Mouse (Mus musculus): Measurements from ENCODE around the gene Dpm1. TPM values are rescaled to one million over a fixed set of nuclear protein-coding genes. Genes with fewer than 3 reads are reported as not detected.

Gene Dpm1
- polyA plus RNA-seq (2012; rRNA removed) = 14.6 and 19.6 TPM in 2 replicates

DNA sequence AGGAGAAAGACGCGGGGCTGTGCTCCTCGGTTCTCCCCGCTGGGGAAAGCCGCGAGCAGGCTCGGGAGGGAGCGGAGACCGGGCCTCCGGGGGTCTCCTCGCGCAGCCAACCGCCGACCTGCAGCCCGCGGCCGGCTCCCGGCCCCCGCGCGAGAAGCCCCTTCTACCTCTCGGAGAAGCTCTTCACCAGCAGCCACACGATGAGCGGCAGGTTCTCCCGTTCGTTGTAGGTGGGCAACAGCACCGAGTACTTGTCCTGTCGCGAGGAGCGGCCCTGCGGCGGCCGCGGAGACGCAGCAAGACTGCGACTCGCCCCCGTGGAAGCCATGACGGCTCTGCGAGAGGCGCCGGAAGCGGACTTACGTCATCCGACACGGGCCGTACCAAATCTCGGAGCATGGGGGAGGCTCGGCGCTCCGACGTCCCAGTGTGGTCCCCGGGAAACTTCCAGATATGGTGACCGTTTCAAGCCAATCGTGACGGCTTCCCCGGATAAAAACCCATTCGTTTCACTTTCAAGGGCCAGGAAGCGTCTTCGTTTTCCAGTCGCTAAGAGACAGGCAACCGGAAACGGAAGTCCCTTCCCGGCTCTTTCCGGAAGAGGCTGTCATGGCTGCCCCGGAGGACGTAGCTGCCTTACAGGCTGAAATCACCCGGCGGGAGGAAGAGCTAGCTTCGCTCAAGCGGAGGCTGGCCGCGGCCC, at the start of gene Dpm1, which contains the start of the genes Gm20716 and Mocs3:
Gene Dpm1, minus strand, starts transcription at position 566 of the 703 bp plus-strand sequence.
Gene Gm20716, minus strand, starts transcription at position 339 of the 703 bp plus-strand sequence.
Gene Mocs3, plus strand, starts transcription at position 597 of the 703 bp plus-strand sequence.
- Histone ChIP-seq H3K4me3 (ENCODE audit: extremely low read depth, insufficient read depth, insufficient read length) (peak within 1 kb of the TSS; percentile 88), H3K36me3 (ENCODE audit: control insufficient read depth, insufficient read depth, low read length) (peaks cover 14% of the 10 kb centered on the region), H3K27ac (ENCODE audit: insufficient read depth, low read length) (peak within 1 kb of the TSS; percentile 83), H3K27me3 (ENCODE audit: control insufficient read depth, insufficient read depth, low read length) (no peaks in the 10 kb centered on the region), H3K4me1 (ENCODE audit: control insufficient read depth, insufficient read depth, insufficient read length) (peaks cover 13% of the 10 kb centered on the region)
- WGBS = under 1% methylated on average over 73 of the region's 73 CpGs
- peak; percentile 73 to 85 for DNase-seq (ENCODE audit: low read depth in 1 of 2, low spot score in 2 of 2)
- TF ChIP-seq POLR2A (IDR thresholded peaks at IDR 0.05; ENCODE audit: low read depth, low read length) (peak; percentile 95), CTCF (IDR thresholded peaks at IDR 0.05; ENCODE audit: extremely low read depth, insufficient read depth, insufficient read length, insufficient replicate concordance) (no peak)

DNA sequence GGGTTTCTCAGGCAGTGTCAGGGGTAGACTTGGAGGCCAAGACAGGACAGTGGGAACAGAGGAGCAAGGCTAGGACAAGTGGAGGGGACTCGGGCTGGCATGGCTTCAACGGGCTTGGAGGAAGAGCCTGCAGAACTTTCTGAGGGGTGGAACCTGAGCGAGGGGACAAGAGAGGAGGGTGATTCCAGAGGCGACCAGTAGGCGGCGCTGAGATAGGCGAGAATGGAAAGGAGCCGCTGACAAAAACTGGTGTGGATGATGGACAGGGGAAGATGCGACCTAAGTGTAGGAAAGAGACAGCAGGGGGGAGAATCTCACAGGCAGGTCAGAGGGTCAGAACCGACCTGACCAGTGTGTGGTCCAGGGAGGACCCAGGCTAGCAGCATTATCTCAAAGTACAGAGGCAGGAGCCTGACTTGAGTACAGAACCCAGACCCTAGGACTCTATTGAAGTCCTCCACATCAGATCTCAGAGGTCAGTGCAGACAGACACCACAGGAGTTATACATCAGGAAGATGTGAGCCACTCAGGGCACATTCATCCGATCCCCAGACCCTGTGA, 44.1 kb upstream of the Dpm1 start:
- TF ChIP-seq POLR2A (IDR thresholded peaks at IDR 0.05; ENCODE audit: low read depth, low read length) (no peak), CTCF (IDR thresholded peaks at IDR 0.05; ENCODE audit: extremely low read depth, insufficient read depth, insufficient read length, insufficient replicate concordance) (peak; percentile 82)
- DNase-seq (ENCODE audit: low read depth in 1 of 2, low spot score in 2 of 2) = peak; percentile 8 to 59
- Histone ChIP-seq H3K27ac (ENCODE audit: insufficient read depth, low read length) (no peak overlapping the region), H3K27me3 (ENCODE audit: control insufficient read depth, insufficient read depth, low read length) (no peaks in the 10 kb centered on the region), H3K4me3 (ENCODE audit: extremely low read depth, insufficient read depth, insufficient read length) (no peak overlapping the region), H3K4me1 (ENCODE audit: control insufficient read depth, insufficient read depth, insufficient read length) (no peaks in the 10 kb centered on the region), H3K36me3 (ENCODE audit: control insufficient read depth, insufficient read depth, low read length) (no peaks in the 10 kb centered on the region)
- WGBS = 8% methylated on average over 11 of the region's 11 CpGs

- DNase-seq (ENCODE audit: low read depth in 1 of 2, low spot score in 2 of 2) = no peak
- Histone ChIP-seq H3K27ac (ENCODE audit: insufficient read depth, low read length) (no peak overlapping the region), H3K36me3 (ENCODE audit: control insufficient read depth, insufficient read depth, low read length) (no peaks in the 10 kb centered on the region), H3K27me3 (ENCODE audit: control insufficient read depth, insufficient read depth, low read length) (no peaks in the 10 kb centered on the region), H3K4me3 (ENCODE audit: extremely low read depth, insufficient read depth, insufficient read length) (no peak overlapping the region; the same call in 1 of the 2 replicates), H3K4me1 (ENCODE audit: control insufficient read depth, insufficient read depth, insufficient read length) (no peaks in the 10 kb centered on the region)
- TF ChIP-seq POLR2A (IDR thresholded peaks at IDR 0.05; ENCODE audit: low read depth, low read length) (no peak), CTCF (IDR thresholded peaks at IDR 0.05; ENCODE audit: extremely low read depth, insufficient read depth, insufficient read length, insufficient replicate concordance) (no peak)
- WGBS = 30% methylated on average over 9 of the region's 9 CpGs
Observed at GRCm38 (mm10) chr2:168273387-168273786, 43.0 kb upstream of the Dpm1 start.

DNA sequence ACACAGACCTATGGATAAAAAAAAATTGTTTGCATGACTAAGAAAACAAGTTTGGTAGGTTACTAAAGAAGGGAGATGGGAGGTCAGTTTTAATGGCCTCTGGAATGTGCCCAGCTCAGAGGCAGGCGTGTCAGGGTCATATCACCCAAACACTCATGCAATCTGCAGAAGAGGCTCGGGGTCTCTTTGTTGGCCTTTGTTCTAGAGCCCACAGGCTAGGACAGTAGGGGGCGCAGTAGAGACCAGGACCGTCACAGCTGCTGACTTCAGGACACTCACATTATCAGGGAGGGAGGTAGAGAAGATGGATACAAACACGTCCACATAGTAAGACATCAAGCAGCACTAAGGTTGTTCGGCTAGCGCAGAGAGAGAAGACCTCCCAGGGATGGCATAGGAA, 37.6 kb upstream of the Dpm1 start:
- no peaks in the 10 kb centered on the region for H3K4me1 ChIP-seq (ENCODE audit: control insufficient read depth, insufficient read depth, insufficient read length)
- H3K27ac ChIP-seq (ENCODE audit: insufficient read depth, low read length) = no peak overlapping the region
- H3K4me3 ChIP-seq (ENCODE audit: extremely low read depth, insufficient read depth, insufficient read length) = no peak overlapping the region
- no peak for DNase-seq (ENCODE audit: low read depth in 1 of 2, low spot score in 2 of 2)
- WGBS = 76% methylated on average over 7 of the region's 7 CpGs
- H3K36me3 ChIP-seq (ENCODE audit: control insufficient read depth, insufficient read depth, low read length) = no peaks in the 10 kb centered on the region
- no peaks in the 10 kb centered on the region for H3K27me3 ChIP-seq (ENCODE audit: control insufficient read depth, insufficient read depth, low read length)
- TF ChIP-seq CTCF (IDR thresholded peaks at IDR 0.05; ENCODE audit: extremely low read depth, insufficient read depth, insufficient read length, insufficient replicate concordance) = no peak
- TF ChIP-seq POLR2A (IDR thresholded peaks at IDR 0.05; ENCODE audit: low read depth, low read length) = no peak

DNA sequence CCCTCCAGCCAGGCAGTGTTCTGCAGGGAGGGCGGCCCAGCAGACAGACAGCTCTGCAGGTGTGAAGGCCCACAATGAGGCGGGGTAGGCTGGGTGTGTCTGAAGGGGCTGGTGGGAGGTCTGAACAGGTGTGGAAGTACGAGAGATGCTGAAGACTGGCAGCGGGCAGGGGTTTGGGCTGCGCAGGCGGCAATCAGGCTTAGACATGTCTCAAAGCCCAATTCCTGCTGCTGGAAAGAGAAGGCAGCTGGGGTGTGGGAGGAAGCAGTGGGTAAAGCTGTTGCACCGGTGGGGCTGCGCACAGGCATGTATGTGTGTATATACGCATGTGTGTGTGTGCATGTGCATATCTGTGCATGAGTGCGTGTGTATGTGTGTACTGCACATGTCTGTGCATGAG, 30.5 kb upstream of the Dpm1 start:
- no peak for DNase-seq (ENCODE audit: low read depth in 1 of 2, low spot score in 2 of 2)
- TF ChIP-seq CTCF (IDR thresholded peaks at IDR 0.05; ENCODE audit: extremely low read depth, insufficient read depth, insufficient read length, insufficient replicate concordance) (no peak), POLR2A (IDR thresholded peaks at IDR 0.05; ENCODE audit: low read depth, low read length) (no peak)
- Histone ChIP-seq H3K36me3 (ENCODE audit: control insufficient read depth, insufficient read depth, low read length) (no peaks in the 10 kb centered on the region), H3K27me3 (ENCODE audit: control insufficient read depth, insufficient read depth, low read length) (no peaks in the 10 kb centered on the region), H3K27ac (ENCODE audit: insufficient read depth, low read length) (no peak overlapping the region), H3K4me3 (ENCODE audit: extremely low read depth, insufficient read depth, insufficient read length) (no peak overlapping the region), H3K4me1 (ENCODE audit: control insufficient read depth, insufficient read depth, insufficient read length) (peaks cover 3% of the 10 kb centered on the region; the same call in 1 of the 2 replicates)
- 89% methylated on average over 10 of the region's 10 CpGs for WGBS

DNA sequence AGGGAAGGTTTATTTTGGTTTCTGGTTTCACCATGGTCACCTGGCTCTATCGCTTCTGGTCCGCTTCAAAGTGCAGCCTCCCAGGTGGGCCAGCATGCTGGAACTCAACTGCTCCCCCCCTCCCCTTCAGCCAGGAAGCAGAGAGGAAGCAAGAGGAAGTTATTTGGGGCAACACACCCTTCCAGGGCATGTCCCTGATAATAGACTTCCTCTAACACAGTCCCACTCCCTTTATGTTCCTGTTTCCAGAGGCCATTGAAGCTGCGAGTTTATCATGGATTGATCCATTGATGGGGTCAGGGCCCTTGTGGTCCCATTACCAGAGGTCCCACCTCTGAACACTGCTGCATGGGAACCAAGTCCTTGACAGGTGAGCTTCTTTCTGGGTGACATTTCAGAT, 29.7 kb upstream of the Dpm1 start:
- Histone ChIP-seq H3K36me3 (ENCODE audit: control insufficient read depth, insufficient read depth, low read length) (no peaks in the 10 kb centered on the region), H3K4me3 (ENCODE audit: extremely low read depth, insufficient read depth, insufficient read length) (no peak overlapping the region), H3K27ac (ENCODE audit: insufficient read depth, low read length) (no peak overlapping the region), H3K27me3 (ENCODE audit: control insufficient read depth, insufficient read depth, low read length) (no peaks in the 10 kb centered on the region), H3K4me1 (ENCODE audit: control insufficient read depth, insufficient read depth, insufficient read length) (peaks cover 3% of the 10 kb centered on the region; the same call in 1 of the 2 replicates)
- no peak for DNase-seq (ENCODE audit: low read depth in 1 of 2, low spot score in 2 of 2)
- 57% methylated on average over 3 of the region's 3 CpGs for WGBS
- TF ChIP-seq POLR2A (IDR thresholded peaks at IDR 0.05; ENCODE audit: low read depth, low read length) (no peak), CTCF (IDR thresholded peaks at IDR 0.05; ENCODE audit: extremely low read depth, insufficient read depth, insufficient read length, insufficient replicate concordance) (no peak)

DNA sequence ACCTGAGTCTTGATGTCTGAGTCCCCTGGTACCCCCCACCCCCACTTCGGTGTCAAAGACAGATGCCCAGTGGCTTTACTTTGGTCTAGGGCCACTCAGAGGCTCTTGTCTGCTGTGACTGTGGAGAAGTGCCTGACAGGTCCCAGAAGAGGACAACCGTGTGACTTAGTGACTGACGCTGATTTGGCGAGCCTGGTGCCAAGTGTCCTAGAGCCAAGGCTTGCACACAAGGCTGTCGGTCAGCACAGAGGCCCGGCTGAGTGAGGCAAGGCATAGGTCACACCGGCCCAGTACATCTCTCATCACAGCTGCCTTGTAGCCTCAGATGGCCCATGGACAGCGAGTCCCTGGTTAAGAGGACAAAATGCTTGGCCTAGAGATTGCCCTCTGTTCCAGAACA, 28.7 kb upstream of the Dpm1 start:
- TF ChIP-seq CTCF (IDR thresholded peaks at IDR 0.05; ENCODE audit: extremely low read depth, insufficient read depth, insufficient read length, insufficient replicate concordance) (no peak), POLR2A (IDR thresholded peaks at IDR 0.05; ENCODE audit: low read depth, low read length) (no peak)
- H3K27me3 ChIP-seq (ENCODE audit: control insufficient read depth, insufficient read depth, low read length) = no peaks in the 10 kb centered on the region
- peaks cover 8% of the 10 kb centered on the region; the same call in 1 of the 2 replicates for H3K4me1 ChIP-seq (ENCODE audit: control insufficient read depth, insufficient read depth, insufficient read length)
- 91% methylated on average over 8 of the region's 8 CpGs for WGBS
- no peak overlapping the region for H3K27ac ChIP-seq (ENCODE audit: insufficient read depth, low read length)
- no peaks in the 10 kb centered on the region for H3K36me3 ChIP-seq (ENCODE audit: control insufficient read depth, insufficient read depth, low read length)
- H3K4me3 ChIP-seq (ENCODE audit: extremely low read depth, insufficient read depth, insufficient read length) = no peak overlapping the region
- no peak for DNase-seq (ENCODE audit: low read depth in 1 of 2, low spot score in 2 of 2)
